Mouse (Mus musculus) lung, postnatal 0 days (tissue): ENCODE measurements around the gene Map2k5. TPM values are rescaled to one million over a fixed set of nuclear protein-coding genes. Genes with fewer than 3 reads are reported as not detected.

Experiments
- ATAC-seq: fragments of 200-750 bp; cut with Nextera tagmentation; 2 replicates; pipeline ENCODE4 v1.8.0; 2017; ENCODE audit warnings: moderate library complexity
- DNase-seq: peaks from one replicate; pipeline ENCODE4 v3.0.0-alpha.2; 2016; ENCODE audit warnings: low spot score
- H3K27ac ChIP-seq: fragments of 300-500 bp; sonication (generic); 2 replicates; pipeline ENCODE4 v1.5.1; 2014; ENCODE audit warnings: antibody characterized with exemption, mild to moderate bottlenecking, low read length, mixed read lengths
- H3K27me3 ChIP-seq: fragments of 300-500 bp; sonication (generic); replicated peaks from 2 replicates; pipeline ENCODE4 v1.6.1; 2014; ENCODE audit warnings: low read length, mixed read lengths; ENCODE audit not compliant: insufficient read depth
- H3K36me3 ChIP-seq: fragments of 300-500 bp; sonication (generic); 2 replicates; pipeline ENCODE4 v1.6.1; 2014; ENCODE audit warnings: low read length, mixed read lengths; ENCODE audit not compliant: insufficient read depth
- H3K4me1 ChIP-seq: fragments of 300-500 bp; sonication (generic); 2 replicates; pipeline ENCODE4 v1.6.1; 2014; ENCODE audit warnings: antibody characterized with exemption, low read depth, low read length, mixed read lengths; ENCODE audit not compliant: insufficient read depth
- H3K4me2 ChIP-seq: fragments of 300-500 bp; sonication (generic); replicated peaks from 2 replicates; pipeline ENCODE4 v1.6.1; 2014; ENCODE audit warnings: low read depth, mild to moderate bottlenecking, low read length, moderate library complexity, mixed read lengths
- H3K4me3 ChIP-seq: fragments of 300-500 bp; sonication (generic); 2 replicates; pipeline ENCODE4 v1.5.1; 2014; ENCODE audit warnings: low read depth, low read length
- H3K9ac ChIP-seq: fragments of 300-500 bp; sonication (generic); replicated peaks from 2 replicates; pipeline ENCODE4 v1.6.1; 2014; ENCODE audit warnings: low read depth, mild to moderate bottlenecking
- H3K9me3 ChIP-seq: fragments of 300-500 bp; sonication (generic); 2 replicates; pipeline ENCODE4 v1.6.1; 2016; ENCODE audit warnings: low read length, mixed read lengths
- CTCF ChIP-seq: IDR thresholded peaks from 2 replicates; pipeline ENCODE4 v1.5.1; 2016; ENCODE audit warnings: antibody characterized with exemption, mild to moderate bottlenecking
- EP300 ChIP-seq: IDR thresholded peaks from 2 replicates; pipeline ENCODE4 v1.6.1; 2016; ENCODE audit warnings: antibody characterized with exemption, mild to moderate bottlenecking, control low read depth
- WGBS: fragments of 180-500 bp; shearing (Covaris S2); extraction: QIAGEN DNeasy Blood & Tissue Kit; methylation state at CpG from one replicate; pipeline ENCODE4 v1.1.7; 2014; 5-methylcytosine and 5-hydroxymethylcytosine counted together
- polyA plus RNA-seq: library from polyadenylated mRNA; unstranded; fragments of >200 nt; fragmentation: Nextera tagmentation; extraction: Ambion mirVana; gene quantifications from 2 replicates; pipeline ENCODE4 v1.2.1, GENCODE M21; 2015

Gene Map2k5
- polyA plus RNA-seq, 1 experiment from 2014 or later = 23.1 TPM

- no peak overlapping the region for H3K4me2 ChIP-seq
- ATAC-seq (no peak), DNase-seq (no peak)
- no peak overlapping the region for H3K9ac ChIP-seq
- WGBS = 70% methylated on average over 3 of the region's 3 CpGs
- TF ChIP-seq CTCF (no peak), EP300 (no peak)
- H3K27me3 ChIP-seq = no peaks in the 10 kb centered on the region
- no peaks in the 10 kb centered on the region for H3K4me1 ChIP-seq
- no peaks in the 10 kb centered on the region for H3K9me3 ChIP-seq
- H3K4me3 ChIP-seq = no peak overlapping the region
- no peaks in the 10 kb centered on the region for H3K36me3 ChIP-seq
- no peak overlapping the region for H3K27ac ChIP-seq
Observed at GRCm38 (mm10) chr9:63269839-63270238, 107.9 kb downstream of the Map2k5 start.

- Histone ChIP-seq H3K9me3 (no peaks in the 10 kb centered on the region), H3K27ac (no peak overlapping the region), H3K4me2 (no peak overlapping the region), H3K9ac (no peak overlapping the region), H3K36me3 (no peaks in the 10 kb centered on the region), H3K4me1 (no peaks in the 10 kb centered on the region), H3K4me3 (no peak overlapping the region), H3K27me3 (no peaks in the 10 kb centered on the region)
- ATAC-seq (no peak), DNase-seq (no peak)
- TF ChIP-seq CTCF = no peak
- TF ChIP-seq EP300 = no peak
- WGBS = 55% methylated on average over 1 of the region's 1 CpGs
Observed at GRCm38 (mm10) chr9:63263188-63263587, 114.5 kb downstream of the Map2k5 start.

- Histone ChIP-seq H3K36me3 (no peaks in the 10 kb centered on the region), H3K4me3 (no peak overlapping the region), H3K4me1 (no peaks in the 10 kb centered on the region), H3K27me3 (no peaks in the 10 kb centered on the region), H3K4me2 (no peak overlapping the region), H3K9ac (no peak overlapping the region), H3K9me3 (no peaks in the 10 kb centered on the region), H3K27ac (no peak overlapping the region)
- TF ChIP-seq EP300 (no peak), CTCF (no peak)
- ATAC-seq = no peak
- WGBS = 33% methylated on average over 3 of the region's 3 CpGs
- no peak for DNase-seq
Observed at GRCm38 (mm10) chr9:63258768-63259167, 118.9 kb downstream of the Map2k5 start.

- Histone ChIP-seq H3K27me3 (no peaks in the 10 kb centered on the region), H3K9ac (no peak overlapping the region), H3K4me3 (no peak overlapping the region), H3K9me3 (no peaks in the 10 kb centered on the region), H3K4me1 (no peaks in the 10 kb centered on the region), H3K4me2 (no peak overlapping the region), H3K36me3 (no peaks in the 10 kb centered on the region), H3K27ac (no peak overlapping the region)
- ATAC-seq (no peak), DNase-seq (no peak)
- 84% methylated on average over 4 of the region's 4 CpGs for WGBS
- TF ChIP-seq CTCF (no peak), EP300 (no peak)
Observed at GRCm38 (mm10) chr9:63257739-63258138, 120.0 kb downstream of the Map2k5 start.

- Histone ChIP-seq H3K4me3 (no peak overlapping the region), H3K9me3 (no peaks in the 10 kb centered on the region)
- WGBS = 74% methylated on average over 19 of the region's 19 CpGs
Observed at GRCm38 (mm10) chr9:63250841-63251626, 126.7 kb downstream of the Map2k5 start.

GRCm38 (mm10) chr9:63248095-63248787 lies 129.5 kb downstream of the Map2k5 start:
- Histone ChIP-seq H3K4me3 (no peak overlapping the region), H3K4me1 (no peaks in the 10 kb centered on the region), H3K27me3 (no peaks in the 10 kb centered on the region), H3K36me3 (peaks cover 6% of the 10 kb centered on the region; the same call in 1 of the 2 replicates), H3K9me3 (no peaks in the 10 kb centered on the region), H3K27ac (no peak overlapping the region), H3K9ac (no peak overlapping the region), H3K4me2 (no peak overlapping the region)
- no peak for TF ChIP-seq EP300
- no peak for TF ChIP-seq CTCF
- DNase-seq (no peak), ATAC-seq (no peak)

More at GRCm38 (mm10) chr9:63250841-63251626, 126.7 kb downstream of the Map2k5 start:
- no peak for DNase-seq
- no peak for TF ChIP-seq CTCF
- no peak for TF ChIP-seq EP300
- no peaks in the 10 kb centered on the region; the same call in 1 of the 2 replicates for H3K36me3 ChIP-seq
- H3K27ac ChIP-seq = no peak overlapping the region
- no peaks in the 10 kb centered on the region for H3K4me1 ChIP-seq
- no peak overlapping the region for H3K9ac ChIP-seq
- no peaks in the 10 kb centered on the region for H3K27me3 ChIP-seq
- no peak for ATAC-seq
- no peak overlapping the region for H3K4me2 ChIP-seq
